Mouse (Mus musculus): ENCODE measurements around the gene Mydgf. TPM values are rescaled to one million over a fixed set of nuclear protein-coding genes. Genes with fewer than 3 reads are reported as not detected.

The Mydgf gene
- polyA plus RNA-seq, 1 experiment = 45.0 TPM

DNA sequence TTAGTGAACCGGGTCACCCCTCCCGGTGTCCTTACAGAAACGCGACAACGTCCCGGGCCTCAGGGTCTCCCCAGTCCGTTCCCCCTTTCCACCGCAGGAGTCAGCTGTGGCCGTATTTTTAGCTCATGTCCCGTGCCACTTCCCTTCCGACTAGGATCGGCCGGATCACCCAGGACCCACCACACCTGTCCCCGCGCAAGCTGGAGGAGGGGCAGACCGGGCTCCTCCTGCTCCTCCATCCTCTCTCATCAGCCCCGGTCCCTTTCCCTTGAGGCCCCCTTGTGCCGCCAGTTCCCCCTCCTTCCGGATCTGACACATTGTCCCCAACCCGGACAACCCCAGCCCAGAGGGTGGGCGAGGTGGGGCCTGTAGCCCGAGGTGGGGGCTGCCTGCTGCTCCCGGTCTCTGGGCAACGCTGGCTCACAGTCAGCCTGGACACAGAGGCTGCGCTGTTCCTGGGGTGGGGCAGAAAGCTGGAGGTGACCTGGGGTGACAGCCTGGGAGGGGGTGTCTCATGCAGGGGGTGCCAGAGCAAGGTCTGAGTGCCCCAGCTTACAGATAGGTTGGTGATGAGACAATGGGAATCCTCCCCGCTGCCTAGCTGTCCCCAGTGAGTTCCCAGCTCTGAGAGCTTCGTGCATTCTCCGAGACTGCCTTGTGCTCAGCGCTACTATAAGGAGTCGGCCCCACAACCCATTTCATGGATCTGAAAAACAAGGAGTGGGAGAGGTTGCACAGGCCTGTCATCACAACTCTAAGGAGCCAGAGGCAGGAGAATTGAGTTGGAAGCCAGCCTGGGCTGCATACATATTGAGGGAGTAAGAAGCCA is 34.7 kb downstream of the Mydgf start:
- Histone ChIP-seq H3K27me3 (ENCODE audit: control insufficient read depth, insufficient read depth, low read length) (no peaks in the 10 kb centered on the region; the same call in 1 of the 2 replicates), H3K4me3 (replicated peaks; ENCODE audit: insufficient read depth, low read depth, low read length) (peak overlapping the region; percentile 34), H3K27ac (ENCODE audit: insufficient read depth, low read length) (no peak overlapping the region), H3K4me1 (ENCODE audit: control insufficient read depth, insufficient read depth, low read length) (peaks cover 3% of the 10 kb centered on the region; the same call in 1 of the 2 replicates)
- 6% methylated on average over 30 of the region's 30 CpGs for WGBS
- DNase-seq = peak in 1 of 2 experiments; percentile 31
- no peak for TF ChIP-seq CTCF (IDR thresholded peaks at IDR 0.05; ENCODE audit: borderline replicate concordance, insufficient read depth, low read depth, low read length)
- no peak for TF ChIP-seq POLR2A (IDR thresholded peaks at IDR 0.05; ENCODE audit: borderline replicate concordance, insufficient read depth, low read length)

DNA sequence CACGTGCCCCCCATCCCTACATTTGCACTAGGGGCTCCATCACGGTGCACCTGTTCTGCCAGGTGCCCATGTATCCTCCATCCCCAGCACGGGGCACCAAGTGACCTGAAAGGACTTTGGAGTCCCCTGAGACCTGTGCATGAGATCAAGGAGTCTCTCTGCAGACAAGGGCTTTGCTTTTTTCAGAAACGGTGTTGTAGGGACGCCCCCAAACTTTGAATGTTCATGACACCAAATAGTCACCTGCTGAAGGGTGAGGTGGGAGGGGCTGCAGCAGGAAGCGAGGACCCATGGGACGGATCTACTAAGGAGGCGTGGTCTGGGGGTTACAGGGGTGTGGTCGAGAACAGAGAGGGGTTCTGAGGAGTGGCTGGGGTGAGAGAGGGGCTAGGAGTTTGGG is 35.4 kb downstream of the Mydgf start:
- H3K27ac ChIP-seq (ENCODE audit: insufficient read depth, low read length) = no peak overlapping the region
- WGBS = 40% methylated on average over 9 of the region's 9 CpGs

GRCm38 (mm10) chr17:56147420-56147819 is 36.3 kb downstream of the Mydgf start:
- DNase-seq = no peak
- no peaks in the 10 kb centered on the region; the same call in 1 of the 2 replicates for H3K27me3 ChIP-seq (ENCODE audit: control insufficient read depth, insufficient read depth, low read length)
- H3K4me3 ChIP-seq (replicated peaks; ENCODE audit: insufficient read depth, low read depth, low read length) = no peak overlapping the region
- H3K4me1 ChIP-seq (ENCODE audit: control insufficient read depth, insufficient read depth, low read length) = no peaks in the 10 kb centered on the region
- TF ChIP-seq CTCF (IDR thresholded peaks at IDR 0.05; ENCODE audit: borderline replicate concordance, insufficient read depth, low read depth, low read length) (no peak), POLR2A (IDR thresholded peaks at IDR 0.05; ENCODE audit: borderline replicate concordance, insufficient read depth, low read length) (no peak)
- no peak overlapping the region for H3K27ac ChIP-seq (ENCODE audit: insufficient read depth, low read length)
- 54% methylated on average over 12 of the region's 12 CpGs for WGBS

More for the DNA sequence above, 35.4 kb downstream of the Mydgf start:
- Histone ChIP-seq H3K4me3 (replicated peaks; ENCODE audit: insufficient read depth, low read depth, low read length) (no peak overlapping the region), H3K4me1 (ENCODE audit: control insufficient read depth, insufficient read depth, low read length) (no peaks in the 10 kb centered on the region; the same call in 1 of the 2 replicates), H3K27me3 (ENCODE audit: control insufficient read depth, insufficient read depth, low read length) (no peaks in the 10 kb centered on the region; the same call in 1 of the 2 replicates)
- TF ChIP-seq POLR2A (IDR thresholded peaks at IDR 0.05; ENCODE audit: borderline replicate concordance, insufficient read depth, low read length) (no peak), CTCF (IDR thresholded peaks at IDR 0.05; ENCODE audit: borderline replicate concordance, insufficient read depth, low read depth, low read length) (no peak)
- no peak for DNase-seq

GRCm38 (mm10) chr17:56146131-56146530 is 37.6 kb downstream of the Mydgf start:
- H3K4me1 ChIP-seq (ENCODE audit: control insufficient read depth, insufficient read depth, low read length) = no peaks in the 10 kb centered on the region
- no peak for DNase-seq

GRCm38 (mm10) chr17:56144546-56144945 is 39.2 kb downstream of the Mydgf start:
- no peak for TF ChIP-seq POLR2A (IDR thresholded peaks at IDR 0.05; ENCODE audit: borderline replicate concordance, insufficient read depth, low read length)
- no peak for TF ChIP-seq CTCF (IDR thresholded peaks at IDR 0.05; ENCODE audit: borderline replicate concordance, insufficient read depth, low read depth, low read length)
- peaks cover 5% of the 10 kb centered on the region; the same call in 1 of the 2 replicates for H3K4me1 ChIP-seq (ENCODE audit: control insufficient read depth, insufficient read depth, low read length)
- DNase-seq = no peak
- H3K27ac ChIP-seq (ENCODE audit: insufficient read depth, low read length) = no peak overlapping the region
- H3K4me3 ChIP-seq (replicated peaks; ENCODE audit: insufficient read depth, low read depth, low read length) = no peak overlapping the region
- WGBS = 65% methylated on average over 9 of the region's 9 CpGs
- no peaks in the 10 kb centered on the region; the same call in 1 of the 2 replicates for H3K27me3 ChIP-seq (ENCODE audit: control insufficient read depth, insufficient read depth, low read length)

More at GRCm38 (mm10) chr17:56146131-56146530, 37.6 kb downstream of the Mydgf start:
- no peaks in the 10 kb centered on the region; the same call in 1 of the 2 replicates for H3K27me3 ChIP-seq (ENCODE audit: control insufficient read depth, insufficient read depth, low read length)
- H3K27ac ChIP-seq (ENCODE audit: insufficient read depth, low read length) = no peak overlapping the region
- 36% methylated on average over 9 of the region's 9 CpGs for WGBS
- TF ChIP-seq CTCF (IDR thresholded peaks at IDR 0.05; ENCODE audit: borderline replicate concordance, insufficient read depth, low read depth, low read length) (no peak), POLR2A (IDR thresholded peaks at IDR 0.05; ENCODE audit: borderline replicate concordance, insufficient read depth, low read length) (no peak)
- H3K4me3 ChIP-seq (replicated peaks; ENCODE audit: insufficient read depth, low read depth, low read length) = no peak overlapping the region

DNA sequence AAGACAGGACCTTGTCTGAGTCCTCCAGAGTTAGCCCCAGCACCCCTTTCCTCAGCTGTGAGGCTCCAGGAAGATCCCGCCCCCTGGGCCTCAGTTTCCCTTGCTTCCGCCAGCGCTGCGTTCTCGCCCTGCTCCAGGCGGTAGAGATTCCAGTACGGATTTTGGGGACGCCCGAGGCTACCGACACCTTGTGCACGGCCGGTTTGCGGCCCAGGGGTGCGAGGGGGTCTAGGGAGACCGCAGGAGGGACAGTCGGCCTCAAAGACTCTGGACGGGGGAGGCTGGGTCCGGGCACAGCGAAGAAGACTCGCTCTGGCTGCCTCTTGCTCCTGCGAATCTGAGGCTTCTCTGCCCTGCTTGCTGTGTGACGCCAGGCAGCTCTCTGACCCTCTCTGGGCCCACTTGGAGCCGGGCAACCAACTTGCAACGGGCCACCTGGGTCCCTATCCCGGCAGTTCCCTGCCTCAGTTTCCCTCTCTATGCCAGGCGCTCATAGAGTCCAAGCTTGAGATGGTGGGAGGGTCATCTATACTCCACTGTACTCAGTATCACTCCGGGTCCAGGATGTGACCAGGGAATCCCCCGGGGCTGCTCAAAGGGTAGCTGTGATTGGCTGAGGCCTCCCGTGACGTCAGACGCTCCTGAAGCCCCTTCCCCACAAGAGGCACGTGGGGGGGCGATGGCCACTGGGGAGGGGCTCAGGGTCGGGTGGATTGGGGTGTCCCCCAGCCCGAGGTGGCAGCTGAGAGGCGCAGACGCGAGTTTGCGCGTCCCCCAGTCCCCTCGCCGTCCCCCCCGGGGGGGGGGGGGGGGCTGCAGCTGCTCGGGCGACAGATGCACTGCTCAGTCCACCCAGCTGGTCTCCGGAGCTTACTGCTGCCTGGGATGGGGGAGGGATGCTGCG is 41.8 kb downstream of the Mydgf start:
- no peak for TF ChIP-seq CTCF (IDR thresholded peaks at IDR 0.05; ENCODE audit: borderline replicate concordance, insufficient read depth, low read depth, low read length)
- peak; percentile 50; the same call in 1 of the 2 replicates for TF ChIP-seq POLR2A (IDR thresholded peaks at IDR 0.05; ENCODE audit: borderline replicate concordance, insufficient read depth, low read length)
- H3K4me1 ChIP-seq (ENCODE audit: control insufficient read depth, insufficient read depth, low read length) = peaks cover 13% of the 10 kb centered on the region
- peak overlapping the region; percentile 61 for H3K4me3 ChIP-seq (replicated peaks; ENCODE audit: insufficient read depth, low read depth, low read length)
- WGBS = 2% methylated on average over 38 of the region's 47 CpGs
- DNase-seq = peak; percentile 70 to 83
- H3K27me3 ChIP-seq (ENCODE audit: control insufficient read depth, insufficient read depth, low read length) = no peaks in the 10 kb centered on the region
- H3K27ac ChIP-seq (ENCODE audit: insufficient read depth, low read length) = no peak overlapping the region

- Histone ChIP-seq H3K27ac (ENCODE audit: insufficient read depth, low read length) (peak within 1 kb of the TSS; percentile 65), H3K4me3 (replicated peaks; ENCODE audit: insufficient read depth, low read depth, low read length) (peak within 1 kb of the TSS; percentile 60), H3K4me1 (ENCODE audit: control insufficient read depth, insufficient read depth, low read length) (peaks cover 13% of the 10 kb centered on the region), H3K27me3 (ENCODE audit: control insufficient read depth, insufficient read depth, low read length) (no peaks in the 10 kb centered on the region)
- 2% methylated on average over 79 of the region's 79 CpGs for WGBS
- TF ChIP-seq POLR2A (IDR thresholded peaks at IDR 0.05; ENCODE audit: borderline replicate concordance, insufficient read depth, low read length) = peak; percentile 41; the same call in 1 of the 2 replicates
- no peak for TF ChIP-seq CTCF (IDR thresholded peaks at IDR 0.05; ENCODE audit: borderline replicate concordance, insufficient read depth, low read depth, low read length)
- DNase-seq = peak; percentile 82 to 89
Observed at GRCm38 (mm10) chr17:56139858-56140595, 43.7 kb downstream of the Mydgf start, which contains the start of gene Sema6b. Gene Sema6b (minus strand): TSS chr17:56140343.
